Mouse (Mus musculus) forebrain, embryonic 13.5 days (tissue): Measurements from ENCODE around the gene Dennd1b. TPM values are rescaled to one million over a fixed set of nuclear protein-coding genes. Genes with fewer than 3 reads are reported as not detected.
A peak's percentile ranks its signal among the peaks of the same experiment; 100 is the strongest.

Experiments
- ATAC-seq: fragments of 200-750 bp; cut with Nextera tagmentation; 2 replicates; pipeline ENCODE4 v1.8.0; 2017
- H3K27ac ChIP-seq: fragments of 300-500 bp; sonication (generic); 2 replicates; pipeline ENCODE4 v1.5.1; 2015; ENCODE audit warnings: inconsistent platforms, mild to moderate bottlenecking, moderate library complexity
- H3K27me3 ChIP-seq: fragments of 300-500 bp; sonication (generic); 2 replicates; pipeline ENCODE4 v1.6.1; 2015; ENCODE audit warnings: mild to moderate bottlenecking, inconsistent platforms
- H3K36me3 ChIP-seq: fragments of 300-500 bp; sonication (generic); 2 replicates; pipeline ENCODE4 v1.6.1; 2015; ENCODE audit warnings: mild to moderate bottlenecking, inconsistent platforms; ENCODE audit not compliant: poor library complexity, severe bottlenecking
- H3K4me1 ChIP-seq: fragments of 300-500 bp; sonication (generic); 2 replicates; pipeline ENCODE4 v1.6.1; 2015; ENCODE audit warnings: inconsistent platforms
- H3K4me2 ChIP-seq: fragments of 300-500 bp; sonication (generic); 2 replicates; pipeline ENCODE4 v1.6.1; 2015; ENCODE audit warnings: inconsistent platforms, mild to moderate bottlenecking, moderate library complexity
- H3K4me3 ChIP-seq: fragments of 300-500 bp; sonication (generic); 2 replicates; pipeline ENCODE4 v1.5.1; 2015; ENCODE audit warnings: mild to moderate bottlenecking, inconsistent platforms
- H3K9ac ChIP-seq: fragments of 300-500 bp; sonication (generic); 2 replicates; pipeline ENCODE4 v1.6.1; 2015; ENCODE audit warnings: mild to moderate bottlenecking, inconsistent platforms
- H3K9me3 ChIP-seq: fragments of 300-500 bp; sonication (generic); replicated peaks from 2 replicates; pipeline ENCODE4 v1.6.1; 2016; ENCODE audit warnings: inconsistent platforms
- WGBS: fragments of 180-500 bp; shearing (Covaris S2); methylation state at CpG from one replicate; pipeline ENCODE4 v1.1.7; 2015; 5-methylcytosine and 5-hydroxymethylcytosine counted together
- polyA plus RNA-seq: library from polyadenylated mRNA; unstranded; fragments of >200 nt; fragmentation: Nextera tagmentation; extraction: Ambion mirVana; gene quantifications from 2 replicates; pipeline ENCODE4 v1.2.1, GENCODE M21; 2015

Dennd1b gene
- polyA plus RNA-seq, 1 experiment from 2014 or later: 10.4 TPM

DNA sequence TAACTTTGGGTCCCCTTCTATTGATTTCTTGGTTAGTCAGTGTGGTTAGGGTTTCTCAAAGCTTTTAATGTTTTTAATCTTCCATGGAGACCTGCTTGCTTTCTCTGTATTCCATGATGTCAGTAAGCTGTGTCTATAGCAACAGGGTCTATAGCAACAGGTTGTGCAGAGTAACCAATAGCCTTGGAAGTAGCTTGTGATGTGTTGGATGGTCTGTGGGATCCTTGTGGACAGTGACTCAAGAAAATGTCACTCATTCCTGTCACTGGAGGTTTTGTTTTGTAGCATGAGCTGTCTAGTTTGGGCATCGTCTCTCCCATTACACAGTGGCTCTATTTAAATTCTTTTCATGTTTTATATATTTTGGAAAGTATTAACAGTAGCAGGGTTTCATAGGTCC, 216.5 kb downstream of the Dennd1b start:
- 89% methylated on average over 1 of the region's 1 CpGs for WGBS
- no peaks in the 10 kb centered on the region for H3K36me3 ChIP-seq
- ATAC-seq: no peak
- no peaks in the 10 kb centered on the region for H3K9me3 ChIP-seq
- H3K4me3 ChIP-seq: no peak overlapping the region
- H3K9ac ChIP-seq: no peak overlapping the region
- no peaks in the 10 kb centered on the region for H3K27me3 ChIP-seq
- no peak overlapping the region for H3K27ac ChIP-seq
- H3K4me2 ChIP-seq: no peak overlapping the region
- H3K4me1 ChIP-seq: no peaks in the 10 kb centered on the region

DNA sequence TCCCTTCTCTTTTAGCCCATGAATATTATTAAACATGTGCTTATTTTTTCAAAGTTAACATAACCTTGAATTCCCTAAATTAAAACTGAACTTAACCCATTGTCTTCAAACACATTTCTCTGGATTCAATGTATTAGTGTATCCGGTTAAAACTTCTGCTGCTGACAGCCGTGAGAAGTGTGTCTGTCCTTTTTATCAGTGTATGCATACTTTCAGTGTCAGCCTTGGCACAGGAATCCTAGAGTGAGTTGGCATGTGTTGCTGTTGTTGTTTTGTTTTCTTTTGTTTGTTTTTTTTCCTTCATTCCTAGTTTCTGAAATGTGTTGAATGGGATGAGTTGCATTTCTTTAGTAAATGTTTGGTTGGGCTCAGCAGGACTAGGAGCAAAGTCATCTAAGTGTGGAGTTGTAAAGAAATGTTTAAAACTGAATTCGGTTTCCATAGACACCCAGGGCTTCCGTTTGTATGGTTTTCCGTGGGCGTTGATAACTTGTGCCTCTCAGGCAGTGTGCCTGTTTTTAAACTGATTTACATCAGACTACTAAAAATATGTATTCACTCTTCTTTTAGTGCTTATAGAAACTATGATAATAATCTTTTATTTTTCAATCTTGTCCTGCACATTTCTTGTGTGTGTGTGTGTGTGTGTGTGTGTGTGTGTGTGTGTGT, 217.4 kb downstream of the Dennd1b start:
- H3K27me3 ChIP-seq: no peaks in the 10 kb centered on the region
- no peaks in the 10 kb centered on the region for H3K36me3 ChIP-seq
- H3K4me2 ChIP-seq: no peak overlapping the region
- WGBS: 82% methylated on average over 6 of the region's 6 CpGs
- H3K27ac ChIP-seq: no peak overlapping the region
- no peak for ATAC-seq
- no peaks in the 10 kb centered on the region for H3K9me3 ChIP-seq
- H3K4me3 ChIP-seq: no peak overlapping the region
- no peak overlapping the region for H3K9ac ChIP-seq
- H3K4me1 ChIP-seq: no peaks in the 10 kb centered on the region

DNA sequence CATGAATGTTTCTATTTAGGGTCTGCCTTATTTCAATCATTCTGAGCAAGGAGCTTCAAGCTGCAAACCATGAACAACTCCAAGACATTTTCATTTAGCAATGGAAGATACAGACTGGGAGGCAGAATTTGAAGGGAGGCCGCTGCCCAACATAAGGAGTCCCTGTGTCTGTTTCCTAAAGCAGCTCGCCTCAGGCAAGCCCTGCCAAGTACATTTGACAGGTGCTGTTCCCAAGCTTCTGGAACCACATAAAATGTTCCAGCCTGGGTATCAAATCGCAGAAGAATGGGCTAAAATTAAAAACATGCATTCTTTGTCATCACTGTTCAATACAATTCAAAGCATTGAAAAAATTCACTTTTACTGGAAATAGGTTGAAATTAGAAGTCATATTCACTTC, 229.4 kb downstream of the Dennd1b start:
- peaks cover 15% of the 10 kb centered on the region for H3K4me1 ChIP-seq
- H3K27me3 ChIP-seq: no peaks in the 10 kb centered on the region
- H3K9ac ChIP-seq: no peak overlapping the region
- no peaks in the 10 kb centered on the region for H3K9me3 ChIP-seq
- no peak overlapping the region for H3K4me3 ChIP-seq
- no peak for ATAC-seq
- H3K4me2 ChIP-seq: no peak overlapping the region
- no peaks in the 10 kb centered on the region for H3K36me3 ChIP-seq
- 81% methylated on average over 3 of the region's 3 CpGs for WGBS
- H3K27ac ChIP-seq: no peak overlapping the region

DNA sequence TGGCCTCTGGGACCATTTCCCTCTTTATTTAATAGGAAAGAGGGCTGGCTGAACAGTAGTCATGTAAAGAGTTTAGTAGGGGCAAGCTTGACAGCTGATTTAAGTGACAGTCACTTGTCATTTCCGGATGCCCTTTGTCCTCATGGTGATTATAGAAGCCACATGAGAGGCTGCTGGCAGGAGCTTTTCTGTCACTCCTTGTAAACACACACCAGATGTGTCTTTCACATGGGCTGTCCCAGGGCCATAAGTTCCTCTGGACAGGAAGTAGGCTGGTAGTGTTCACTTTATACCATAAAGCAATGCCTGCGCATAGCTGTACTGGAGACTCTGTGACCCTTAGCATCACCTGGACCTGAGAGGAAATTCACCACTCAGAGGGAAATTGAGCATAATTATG, 230.8 kb downstream of the Dennd1b start:
- peak; percentile 48; the same call in 1 of the 2 replicates for ATAC-seq
- Histone ChIP-seq H3K27ac (no peak overlapping the region), H3K4me1 (peaks cover 15% of the 10 kb centered on the region)

DNA sequence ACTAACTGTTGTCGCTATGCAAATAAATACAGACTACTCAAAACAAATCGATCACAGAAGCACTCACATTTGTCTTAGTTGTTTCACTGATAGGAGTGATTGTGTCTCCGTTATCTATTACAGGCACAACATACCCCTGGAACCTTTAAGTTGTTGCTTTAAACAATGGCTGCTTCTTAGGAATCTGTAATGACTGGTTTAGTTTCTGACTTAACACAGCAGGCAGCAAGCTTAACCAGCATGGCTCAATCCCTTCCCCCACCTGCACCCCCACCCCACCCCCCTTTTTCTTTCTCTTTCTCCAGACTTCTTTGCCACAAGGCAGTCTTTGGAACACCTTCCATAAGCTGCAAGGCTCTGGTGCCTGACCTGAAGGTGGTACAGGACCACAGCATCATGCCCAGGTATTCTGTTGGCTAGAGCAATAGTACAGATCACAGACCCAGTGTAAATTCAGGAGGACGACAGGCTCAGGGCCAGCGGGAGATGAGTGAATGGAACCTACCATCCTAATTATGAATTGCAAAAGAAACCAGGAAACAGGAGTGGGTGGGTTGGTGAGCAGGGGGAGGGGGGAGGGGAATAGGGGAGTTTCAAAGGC, 231.3 kb downstream of the Dennd1b start:
- no peaks in the 10 kb centered on the region for H3K36me3 ChIP-seq
- peaks cover 15% of the 10 kb centered on the region for H3K4me1 ChIP-seq
- H3K9ac ChIP-seq: no peak overlapping the region
- no peak overlapping the region for H3K27ac ChIP-seq
- WGBS: 6% methylated on average over 5 of the region's 5 CpGs
- no peaks in the 10 kb centered on the region for H3K27me3 ChIP-seq
- no peak overlapping the region for H3K4me3 ChIP-seq
- no peak overlapping the region for H3K4me2 ChIP-seq
- no peaks in the 10 kb centered on the region for H3K9me3 ChIP-seq
- ATAC-seq: 0 out of 2 replicates have a peak, but pooled peaks have one; percentile 38

More for the DNA sequence above, 230.8 kb downstream of the Dennd1b start:
- no peaks in the 10 kb centered on the region for H3K9me3 ChIP-seq
- no peak overlapping the region for H3K4me2 ChIP-seq
- WGBS: 33% methylated on average over 2 of the region's 2 CpGs
- no peaks in the 10 kb centered on the region for H3K27me3 ChIP-seq
- no peaks in the 10 kb centered on the region for H3K36me3 ChIP-seq
- H3K9ac ChIP-seq: no peak overlapping the region
- no peak overlapping the region for H3K4me3 ChIP-seq

DNA sequence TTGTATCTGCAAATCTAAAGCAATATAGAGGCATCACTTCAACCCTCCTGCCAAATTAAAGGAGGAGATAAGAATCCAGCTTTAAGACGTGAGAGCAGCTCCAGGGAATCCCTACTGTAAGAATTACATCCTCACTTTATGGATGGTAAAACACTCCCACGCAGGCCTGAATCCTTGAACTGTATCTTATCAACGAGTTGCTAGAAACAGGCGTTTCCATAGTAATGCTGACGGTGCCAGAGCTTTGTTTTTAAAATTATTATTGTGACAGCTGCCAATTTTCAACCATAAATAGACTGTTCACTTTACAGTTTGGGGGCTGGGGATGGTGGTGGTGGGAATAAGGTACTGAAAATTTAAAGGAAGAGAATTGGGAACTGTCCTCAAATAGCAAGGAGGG, 239.8 kb downstream of the Dennd1b start:
- WGBS: 53% methylated on average over 5 of the region's 5 CpGs
- no peak overlapping the region for H3K4me2 ChIP-seq
- H3K27ac ChIP-seq: no peak overlapping the region
- no peak overlapping the region for H3K4me3 ChIP-seq
- H3K9me3 ChIP-seq: no peaks in the 10 kb centered on the region
- 0 out of 2 replicates have a peak, but pooled peaks cover 10% of the 10 kb centered on the region for H3K4me1 ChIP-seq
- peak; percentile 43; the same call in 1 of the 2 replicates for ATAC-seq
- no peaks in the 10 kb centered on the region for H3K36me3 ChIP-seq
- H3K27me3 ChIP-seq: no peaks in the 10 kb centered on the region
- H3K9ac ChIP-seq: no peak overlapping the region

DNA sequence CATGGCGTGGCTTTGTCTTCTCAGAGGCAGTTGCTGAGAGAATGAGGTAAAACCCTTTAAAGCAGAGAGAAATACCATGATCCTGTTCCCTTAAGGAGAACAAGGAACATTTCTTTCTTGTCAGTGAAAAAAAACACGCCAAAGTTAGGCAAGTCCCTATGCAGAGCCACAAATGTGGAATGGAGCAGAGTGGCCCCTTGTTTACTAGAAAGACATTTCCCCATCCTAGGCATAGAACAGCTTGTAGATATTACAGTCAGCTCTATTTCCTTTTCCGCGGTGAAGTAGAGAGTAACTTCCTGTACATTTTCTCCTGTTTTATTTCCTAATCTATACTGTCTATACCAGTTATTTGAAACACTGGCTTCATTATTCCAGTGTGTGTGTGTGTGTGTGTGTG, 243.0 kb downstream of the Dennd1b start:
- no peaks in the 10 kb centered on the region for H3K36me3 ChIP-seq
- no peak overlapping the region for H3K4me3 ChIP-seq
- H3K9ac ChIP-seq: no peak overlapping the region
- H3K4me1 ChIP-seq: peaks cover 29% of the 10 kb centered on the region
- 71% methylated on average over 4 of the region's 4 CpGs for WGBS
- no peak overlapping the region for H3K27ac ChIP-seq
- H3K27me3 ChIP-seq: no peaks in the 10 kb centered on the region
- no peak overlapping the region for H3K4me2 ChIP-seq
- no peak for ATAC-seq
- no peaks in the 10 kb centered on the region for H3K9me3 ChIP-seq

DNA sequence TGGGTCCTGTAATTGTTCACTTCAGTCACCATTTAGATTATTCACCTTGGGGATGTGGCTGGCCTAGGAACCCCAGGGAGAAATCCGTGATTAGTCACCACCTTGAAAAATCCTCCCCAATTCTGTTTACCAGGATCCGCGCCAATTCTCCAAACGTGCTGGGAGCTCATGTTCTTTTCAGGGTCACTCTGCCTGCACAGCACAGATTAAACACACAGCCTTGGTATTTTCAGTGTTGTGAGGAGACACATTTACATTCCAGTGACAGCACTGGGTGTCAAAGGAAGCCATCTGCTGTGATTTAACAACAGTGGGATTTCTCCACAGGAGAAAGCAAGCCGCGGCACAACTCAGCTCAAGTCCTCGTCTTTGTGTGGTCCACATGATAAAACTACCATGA, 246.6 kb downstream of the Dennd1b start:
- Histone ChIP-seq H3K36me3 (no peaks in the 10 kb centered on the region), H3K9ac (peak overlapping the region; percentile 23; the same call in 1 of the 2 replicates), H3K9me3 (no peaks in the 10 kb centered on the region), H3K4me2 (peak overlapping the region; percentile 10; the same call in 1 of the 2 replicates), H3K4me1 (peaks cover 25% of the 10 kb centered on the region), H3K4me3 (no peak overlapping the region), H3K27ac (0 out of 2 replicates have a peak overlapping the region, but pooled peaks have one; percentile 8), H3K27me3 (no peaks in the 10 kb centered on the region)
- WGBS: 4% methylated on average over 7 of the region's 7 CpGs
- peak; percentile 88 for ATAC-seq

DNA sequence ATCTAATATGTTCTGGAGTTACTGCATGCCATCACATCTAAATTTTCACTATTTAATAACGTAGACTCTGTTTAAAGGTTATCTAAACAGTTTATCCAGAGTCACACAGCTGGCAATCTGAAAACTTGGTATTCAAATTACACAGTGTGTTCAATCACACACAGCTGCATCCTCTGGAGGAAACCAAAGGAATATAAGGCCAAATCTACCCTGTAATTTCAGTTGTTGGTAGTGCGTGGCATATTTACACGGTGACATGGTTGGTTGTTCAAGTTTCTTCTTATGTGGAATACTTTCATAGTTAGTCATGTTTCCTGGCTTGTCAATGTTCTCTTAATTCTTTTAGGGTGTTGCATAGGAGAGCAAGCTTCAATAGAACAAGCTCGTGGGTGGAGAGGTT, 247.3 kb downstream of the Dennd1b start:
- H3K9me3 ChIP-seq: no peaks in the 10 kb centered on the region
- no peaks in the 10 kb centered on the region for H3K27me3 ChIP-seq
- H3K36me3 ChIP-seq: no peaks in the 10 kb centered on the region
- peaks cover 25% of the 10 kb centered on the region for H3K4me1 ChIP-seq
- H3K9ac ChIP-seq: no peak overlapping the region
- no peak overlapping the region for H3K27ac ChIP-seq
- 64% methylated on average over 4 of the region's 4 CpGs for WGBS
- ATAC-seq: no peak
- no peak overlapping the region for H3K4me3 ChIP-seq
- H3K4me2 ChIP-seq: no peak overlapping the region

DNA sequence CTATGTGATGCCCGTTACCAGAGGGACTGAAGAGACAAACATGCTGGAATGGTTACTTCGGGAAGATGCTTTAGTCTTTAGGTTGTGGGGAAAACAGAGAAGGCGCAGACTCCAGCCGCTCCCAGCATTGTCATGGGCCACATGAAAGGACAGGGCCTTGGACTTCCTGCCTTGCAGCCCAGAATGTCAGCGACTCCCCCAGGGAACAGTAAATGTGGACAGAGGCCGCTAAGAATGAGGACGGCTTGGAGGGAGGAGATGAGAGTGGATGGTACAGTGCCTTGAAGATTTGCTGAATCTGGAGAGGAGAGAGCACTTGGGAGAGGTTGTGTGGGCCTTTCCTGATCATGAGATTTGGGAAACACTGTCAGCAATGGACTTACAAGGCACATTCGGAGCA, 252.1 kb downstream of the Dennd1b start:
- Histone ChIP-seq H3K9me3 (no peaks in the 10 kb centered on the region), H3K27ac (no peak overlapping the region), H3K4me3 (no peak overlapping the region), H3K4me1 (peaks cover 12% of the 10 kb centered on the region), H3K27me3 (no peaks in the 10 kb centered on the region), H3K9ac (no peak overlapping the region), H3K36me3 (no peaks in the 10 kb centered on the region), H3K4me2 (no peak overlapping the region)
- 70% methylated on average over 8 of the region's 8 CpGs for WGBS
- ATAC-seq: no peak

DNA sequence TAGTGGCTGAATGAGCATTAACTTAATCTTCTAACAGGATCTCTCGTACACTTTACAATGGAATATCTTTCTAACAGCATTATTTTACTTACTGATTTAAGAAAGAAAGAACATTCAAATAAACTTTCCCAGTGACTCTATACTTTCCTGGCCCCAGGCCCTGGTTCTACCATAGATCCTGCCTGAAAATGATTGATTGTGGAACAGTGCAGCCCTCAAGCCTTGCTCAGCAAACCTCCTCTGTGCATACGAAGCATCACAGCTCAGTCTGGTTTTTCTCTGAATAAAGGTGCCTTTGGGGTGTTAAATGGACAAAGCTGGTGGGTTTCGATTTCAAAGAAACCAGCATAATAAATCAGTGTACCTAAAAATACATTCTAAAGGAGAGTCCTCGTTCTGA, 260.6 kb downstream of the Dennd1b start:
- H3K4me3 ChIP-seq: no peak overlapping the region
- ATAC-seq: no peak
- no peaks in the 10 kb centered on the region for H3K9me3 ChIP-seq
- H3K4me1 ChIP-seq: no peaks in the 10 kb centered on the region
- no peak overlapping the region for H3K27ac ChIP-seq
- H3K9ac ChIP-seq: no peak overlapping the region
- 84% methylated on average over 4 of the region's 4 CpGs for WGBS
- H3K4me2 ChIP-seq: no peak overlapping the region
- H3K27me3 ChIP-seq: no peaks in the 10 kb centered on the region
- H3K36me3 ChIP-seq: no peaks in the 10 kb centered on the region

DNA sequence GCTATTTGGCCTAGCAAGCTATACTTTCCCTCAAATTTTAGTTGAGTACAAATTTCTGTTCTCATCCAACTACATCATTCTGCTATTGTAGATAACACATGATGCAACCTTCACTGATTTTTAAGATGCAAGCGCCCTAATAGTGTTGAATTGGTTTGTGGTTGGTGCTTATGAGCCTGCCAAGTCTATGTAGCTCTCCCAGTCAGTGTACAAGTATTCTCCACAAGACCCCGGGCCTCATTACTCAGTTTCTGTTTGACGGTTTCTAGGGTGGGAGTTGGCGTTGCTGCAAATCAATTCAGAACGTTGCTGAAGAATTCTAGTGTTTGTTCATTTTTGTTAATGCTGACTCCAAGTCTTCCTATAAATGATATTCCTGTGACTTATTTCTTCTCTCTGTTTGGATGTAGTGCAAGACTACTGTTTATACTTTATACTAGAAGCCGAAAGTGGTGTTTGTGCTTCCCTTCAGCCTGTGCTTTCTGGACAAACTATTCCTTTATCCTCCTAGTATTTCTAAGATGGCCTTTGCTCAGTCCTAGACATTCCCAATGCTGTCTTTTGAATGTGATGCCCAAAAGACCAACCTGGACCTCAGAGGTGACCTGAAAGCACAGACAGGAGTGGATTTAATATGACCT, 261.2 kb downstream of the Dennd1b start:
- no peaks in the 10 kb centered on the region for H3K9me3 ChIP-seq
- WGBS: 87% methylated on average over 6 of the region's 6 CpGs
- no peak overlapping the region for H3K4me2 ChIP-seq
- H3K9ac ChIP-seq: no peak overlapping the region
- H3K4me3 ChIP-seq: no peak overlapping the region
- H3K27ac ChIP-seq: no peak overlapping the region
- H3K27me3 ChIP-seq: no peaks in the 10 kb centered on the region
- H3K4me1 ChIP-seq: no peaks in the 10 kb centered on the region
- ATAC-seq: no peak
- H3K36me3 ChIP-seq: no peaks in the 10 kb centered on the region
